Mouse (Mus musculus): ENCODE data around the gene Morc3.

Morc3 gene

DNA sequence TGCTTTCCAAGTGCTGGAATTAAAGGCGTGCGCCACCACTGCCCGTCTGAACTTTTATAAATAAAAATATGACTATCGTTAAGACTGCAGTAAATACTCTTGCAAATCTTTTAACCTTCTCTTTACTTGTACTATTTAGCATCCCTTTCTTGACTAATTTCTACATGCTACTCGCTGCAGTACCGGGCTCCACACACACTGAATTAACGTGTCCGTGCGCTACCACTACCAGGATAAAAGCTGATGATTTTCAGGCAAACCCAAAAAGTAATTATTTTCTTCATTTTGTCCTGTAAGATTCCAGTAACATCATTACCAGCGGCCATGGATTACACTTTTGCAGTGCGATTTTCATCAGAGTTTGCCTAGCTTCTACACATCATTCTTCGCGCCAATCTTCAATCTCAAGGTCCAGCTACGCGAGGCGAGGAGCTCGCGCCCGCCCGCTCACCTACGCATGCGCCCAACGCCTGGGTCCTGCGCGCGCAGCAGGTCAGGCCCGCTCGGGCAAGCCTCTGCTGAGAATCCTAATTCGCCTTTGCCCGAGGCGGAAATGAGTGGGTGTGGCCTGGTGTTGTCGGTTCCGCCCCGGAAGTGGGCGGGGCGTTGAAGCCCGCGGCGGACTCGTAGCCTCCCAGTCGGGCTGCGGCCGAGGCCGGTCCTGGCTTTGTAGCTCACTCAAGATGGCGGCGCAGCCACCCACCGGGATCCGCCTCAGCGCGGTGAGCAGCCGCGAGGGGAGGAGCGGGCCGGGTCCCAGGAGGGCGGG lies at the start of gene Morc3:
TSS of gene Morc3 (plus strand) at position 495 of the 769 bp plus-strand sequence.
- peak; percentile 98 to 99 for DNase-seq (ENCODE audit: low spot score in 2 of 2)

DNA sequence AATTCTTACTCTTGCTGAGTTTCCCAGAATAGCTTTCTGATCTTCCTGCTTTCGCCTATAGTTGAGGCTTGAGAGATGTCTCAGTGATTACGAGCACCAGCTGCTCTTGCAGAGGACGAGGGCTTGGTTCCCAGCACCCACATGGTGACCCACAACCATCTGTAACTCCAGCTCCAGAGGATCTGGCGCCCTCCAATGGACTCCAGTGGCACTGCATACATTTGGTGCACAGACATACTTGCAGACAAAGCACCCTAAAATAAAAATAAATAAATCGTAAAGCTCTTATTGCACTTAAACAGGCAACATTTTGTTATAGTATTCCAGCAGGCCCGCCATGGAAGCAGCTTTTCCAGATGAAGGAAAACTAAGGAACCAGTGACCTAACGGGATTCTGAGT lies 47.7 kb upstream of the Morc3 start:
- no peak for DNase-seq (ENCODE audit: low spot score in 2 of 2)

DNA sequence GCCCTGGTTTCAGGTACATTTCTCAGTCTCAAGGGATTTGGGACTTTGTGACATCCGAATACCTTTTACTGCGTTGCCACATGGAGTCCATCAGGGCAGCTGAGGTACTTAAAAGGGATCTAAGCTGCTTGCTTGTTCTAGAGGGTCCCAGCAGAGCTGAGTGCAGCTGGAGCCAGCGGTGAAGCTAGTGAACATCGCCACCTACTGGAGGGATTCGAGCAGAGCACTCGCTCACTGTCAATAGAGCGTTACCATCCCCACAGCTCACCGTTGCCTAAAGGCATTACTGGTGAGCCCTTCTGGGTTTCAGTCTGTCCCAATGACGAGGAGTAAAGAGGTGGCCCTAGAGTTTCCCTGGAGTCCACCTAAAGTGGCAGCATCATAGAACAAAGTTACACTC lies 46.1 kb upstream of the Morc3 start:
- peak in 1 of 2 experiments; percentile 47 for DNase-seq (ENCODE audit: low spot score in 2 of 2)

DNA sequence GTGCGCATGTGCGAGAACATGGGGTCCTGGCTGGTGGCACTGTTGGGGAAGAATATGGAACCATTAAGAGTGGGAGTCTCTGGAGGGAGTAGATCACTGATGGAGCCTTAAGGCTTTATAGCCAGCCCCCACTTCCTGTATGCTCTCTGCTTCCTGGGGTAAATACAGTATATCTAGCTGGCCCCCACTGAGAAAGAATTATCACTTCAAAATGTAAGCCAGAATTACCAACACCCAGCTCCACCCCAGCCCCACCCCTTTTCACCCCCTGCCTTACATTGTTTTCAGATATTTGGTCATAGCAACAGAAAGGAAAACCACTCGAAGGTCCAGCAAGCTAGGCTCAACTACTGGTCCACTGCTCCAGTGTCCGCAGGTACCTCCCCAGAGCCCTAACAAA lies 43.5 kb upstream of the Morc3 start:
- no peak for DNase-seq (ENCODE audit: low spot score in 2 of 2)

DNA sequence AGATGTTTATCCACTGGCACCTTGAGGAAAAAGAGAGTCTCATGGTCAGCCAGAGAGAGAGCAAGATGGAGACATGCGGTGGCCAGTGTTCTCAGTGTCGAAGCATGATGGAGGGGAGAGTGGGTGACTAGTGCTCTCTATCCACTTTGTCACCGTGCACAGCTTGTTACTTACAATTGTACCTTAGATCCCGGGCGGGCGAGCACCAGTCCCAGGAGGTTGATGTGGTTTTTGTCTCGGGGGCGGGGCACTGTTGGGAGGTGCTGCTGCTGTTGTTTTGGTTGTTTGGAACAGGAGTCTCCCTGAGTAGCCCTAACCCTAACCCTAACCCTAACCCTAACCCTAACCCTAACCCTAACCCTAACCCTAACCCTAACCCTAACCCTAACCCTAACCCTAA lies 43.0 kb upstream of the Morc3 start:
- no peak for DNase-seq (ENCODE audit: low spot score in 2 of 2)

DNA sequence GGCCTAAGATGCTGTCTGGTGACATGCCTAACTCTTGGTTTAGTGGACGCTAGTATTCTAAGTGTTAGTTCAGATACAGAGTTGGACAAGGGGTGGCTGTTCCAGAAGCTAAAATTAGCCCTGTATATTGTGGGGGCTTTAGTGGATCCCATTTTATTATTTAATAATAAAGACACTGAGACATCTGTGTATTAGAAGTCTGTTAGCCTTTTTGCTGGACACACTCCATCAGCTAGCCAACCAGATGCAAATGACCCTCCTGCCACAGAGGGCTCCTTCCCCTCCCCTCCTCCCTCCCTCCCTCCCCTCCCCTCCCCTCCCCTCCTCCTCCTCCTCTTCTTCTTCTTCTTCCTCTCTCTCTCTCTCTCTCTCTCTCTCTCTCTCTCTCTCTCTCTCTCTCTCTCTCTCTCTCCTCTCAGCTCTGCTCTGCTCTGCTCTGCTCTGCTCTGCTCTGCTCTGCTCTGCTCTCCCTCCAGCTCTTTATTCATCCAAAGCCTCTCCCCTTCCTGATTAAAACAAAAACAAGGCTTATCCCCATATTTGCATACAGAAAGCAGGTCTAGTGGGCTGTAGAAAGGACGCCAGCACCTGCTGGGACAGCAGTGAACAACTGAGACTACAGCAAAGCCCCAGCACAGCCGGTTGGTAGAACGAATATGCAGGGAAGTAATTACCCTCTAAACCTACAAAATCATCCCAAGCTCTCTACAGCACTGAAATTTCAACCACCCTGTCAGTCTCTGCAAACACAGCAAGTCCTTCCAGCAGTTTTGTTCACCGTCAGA lies 41.8 kb upstream of the Morc3 start:
- DNase-seq (ENCODE audit: low spot score in 2 of 2): no peak

DNA sequence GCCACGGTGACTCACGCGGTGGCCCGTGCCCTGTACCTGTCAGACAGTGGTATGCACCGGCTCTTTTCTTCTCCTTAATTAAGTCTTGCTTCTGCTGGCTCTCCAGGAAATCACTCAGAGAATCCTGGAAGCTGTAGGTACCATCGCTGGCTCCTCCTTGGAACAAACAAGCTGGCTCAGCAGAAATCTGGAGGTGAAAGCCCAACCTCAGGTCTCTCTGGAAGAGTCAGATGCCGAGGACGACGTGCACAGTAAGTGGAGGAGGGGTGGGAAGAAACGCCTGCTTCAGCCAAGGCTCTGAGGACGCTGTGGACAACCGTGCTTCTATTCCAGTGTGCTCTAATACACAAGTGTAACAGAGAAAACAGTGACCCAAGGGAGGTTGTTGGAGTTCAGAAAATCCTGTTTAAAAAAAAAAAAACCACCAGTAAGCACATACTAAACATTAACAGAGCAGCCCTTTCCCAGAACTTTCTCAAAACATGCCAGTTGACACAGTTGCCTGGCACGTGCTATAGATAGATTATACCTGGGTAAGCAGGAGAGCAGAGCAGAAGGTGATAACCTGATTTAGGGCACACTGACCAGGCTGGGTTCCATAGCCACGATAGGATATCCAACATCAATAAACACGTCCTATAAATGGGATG lies 38.8 kb upstream of the Morc3 start:
- no peak for DNase-seq (ENCODE audit: low spot score in 2 of 2)

DNA sequence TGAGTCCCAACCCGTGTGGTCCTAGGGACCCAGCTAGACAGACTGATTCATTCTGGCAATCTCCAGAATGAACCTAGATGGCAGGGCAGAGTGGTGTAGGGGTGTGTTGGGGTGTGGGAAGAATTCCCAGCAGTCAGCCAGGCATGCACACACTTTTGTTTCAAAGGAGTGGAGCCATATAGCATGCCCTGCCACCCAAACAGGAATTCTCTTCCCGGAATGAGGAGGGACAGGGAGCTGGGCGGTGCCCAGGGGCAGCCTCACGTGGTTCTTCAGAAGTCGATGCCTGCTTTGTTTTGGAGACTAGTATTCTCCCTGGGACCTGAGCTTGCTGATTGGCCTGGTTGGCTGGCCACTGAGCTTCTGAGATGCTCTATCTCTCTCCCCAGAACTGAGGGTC lies 37.1 kb upstream of the Morc3 start:
- DNase-seq (ENCODE audit: low spot score in 2 of 2): no peak

DNA sequence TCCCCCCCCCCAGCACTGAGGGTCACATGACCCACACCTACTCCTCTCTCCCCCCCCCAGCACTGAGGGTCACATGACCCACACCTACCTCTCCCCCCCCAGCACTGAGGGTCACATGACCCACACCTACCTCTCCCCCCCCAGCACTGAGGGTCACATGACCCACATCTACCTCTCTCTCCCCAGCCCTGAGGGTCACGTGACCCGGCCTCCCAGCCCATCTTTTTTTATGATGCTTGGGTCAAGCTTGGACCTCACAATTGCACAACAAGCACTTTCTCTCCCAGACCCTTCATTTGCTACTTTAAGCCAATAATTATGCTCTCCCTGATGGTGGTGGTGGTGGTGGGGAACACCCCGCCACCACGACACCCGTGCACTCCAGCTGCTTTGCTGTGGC lies 36.5 kb upstream of the Morc3 start:
- no peak for DNase-seq (ENCODE audit: low spot score in 2 of 2)

DNA sequence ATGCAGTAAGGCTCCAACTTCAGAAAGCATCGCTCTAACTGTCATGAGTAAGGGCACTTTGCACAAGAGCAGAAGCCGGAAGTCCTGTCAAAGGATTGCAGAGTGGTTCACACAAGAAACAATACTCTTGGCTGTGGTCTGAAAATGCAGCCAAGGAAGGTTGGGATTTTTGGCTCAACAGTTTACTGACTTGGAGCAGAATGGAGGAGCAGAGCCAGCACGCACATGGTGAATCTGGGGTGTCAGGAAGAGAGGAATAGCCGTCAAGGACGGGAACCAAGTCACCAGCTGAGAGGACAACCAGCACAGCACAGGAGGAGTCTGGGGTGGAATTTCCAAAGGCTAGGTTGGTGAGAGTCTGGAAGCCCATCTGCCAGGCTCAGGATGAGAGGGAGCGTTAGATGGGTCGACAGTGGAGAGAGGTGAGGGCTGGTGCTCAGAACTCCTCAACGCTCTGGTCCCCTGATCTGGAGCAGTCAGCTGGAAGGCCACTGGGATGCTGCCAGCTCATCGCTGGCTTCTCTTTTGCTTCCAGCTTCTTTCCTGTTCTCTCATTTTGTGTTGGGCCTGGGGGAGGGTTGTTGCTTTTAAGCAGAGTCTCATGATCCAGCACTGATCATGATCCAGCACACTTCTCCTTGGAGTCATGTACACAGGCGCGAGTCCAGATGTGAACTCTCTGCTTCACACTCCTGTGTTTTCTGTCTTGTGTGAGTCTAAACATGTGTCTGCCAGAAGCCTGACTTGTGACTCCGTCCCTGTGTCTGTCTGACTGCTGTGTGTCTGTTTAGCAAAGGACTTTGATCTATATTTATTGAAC lies 34.7 kb upstream of the Morc3 start:
- DNase-seq (ENCODE audit: low spot score in 2 of 2): no peak

DNA sequence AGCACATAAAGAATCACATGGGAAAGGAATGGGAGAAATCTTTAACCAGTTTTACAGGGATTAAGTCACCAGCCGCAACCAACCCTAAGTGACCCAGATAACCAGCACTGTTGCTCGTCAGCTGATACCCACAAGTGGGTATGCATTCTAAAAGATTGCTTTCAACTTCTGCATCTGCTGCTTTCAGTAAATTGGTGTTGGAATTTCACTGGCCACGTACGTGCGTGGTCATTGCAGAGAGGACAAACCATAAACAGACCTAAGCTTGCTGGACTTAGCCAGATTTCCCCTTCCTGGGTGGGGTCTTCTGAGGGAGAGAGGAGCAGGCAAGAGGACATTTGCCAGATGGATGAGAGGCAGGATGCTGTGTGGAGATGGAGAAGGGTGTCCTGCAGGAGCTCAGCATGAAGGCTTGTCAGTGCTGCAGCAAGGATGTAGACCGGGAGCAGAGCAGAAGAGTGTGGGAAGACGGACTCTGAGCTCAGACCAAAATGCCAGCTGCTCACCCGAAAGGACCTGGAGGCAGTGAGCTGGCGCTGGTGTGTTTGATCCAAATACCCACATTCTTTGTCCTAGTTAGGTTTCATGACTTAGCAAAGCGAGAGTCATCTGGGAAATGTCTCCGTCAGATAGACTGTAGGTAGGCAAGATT lies 34.0 kb upstream of the Morc3 start:
- DNase-seq (ENCODE audit: low spot score in 2 of 2): no peak

DNA sequence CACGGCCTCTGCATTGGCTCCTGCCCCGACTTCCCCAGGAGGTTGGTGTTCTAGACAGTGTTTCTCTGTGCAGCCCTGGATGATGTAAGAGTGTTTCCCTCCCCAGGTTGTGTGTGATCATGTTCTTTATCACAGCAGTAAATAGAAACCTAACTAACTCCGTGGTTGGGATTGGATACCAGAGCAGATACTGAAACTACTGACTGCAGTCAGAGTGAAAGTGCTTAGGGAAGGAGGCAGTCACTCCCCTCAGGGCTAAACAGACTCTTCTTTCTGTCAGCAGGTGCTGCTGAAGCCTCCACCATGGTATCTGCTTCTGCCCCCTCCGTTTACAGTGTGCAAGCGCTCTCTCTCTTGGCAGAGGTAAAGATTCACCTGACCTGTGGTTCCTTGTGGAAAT lies 33.3 kb upstream of the Morc3 start:
- no peak for DNase-seq (ENCODE audit: low spot score in 2 of 2)

DNA sequence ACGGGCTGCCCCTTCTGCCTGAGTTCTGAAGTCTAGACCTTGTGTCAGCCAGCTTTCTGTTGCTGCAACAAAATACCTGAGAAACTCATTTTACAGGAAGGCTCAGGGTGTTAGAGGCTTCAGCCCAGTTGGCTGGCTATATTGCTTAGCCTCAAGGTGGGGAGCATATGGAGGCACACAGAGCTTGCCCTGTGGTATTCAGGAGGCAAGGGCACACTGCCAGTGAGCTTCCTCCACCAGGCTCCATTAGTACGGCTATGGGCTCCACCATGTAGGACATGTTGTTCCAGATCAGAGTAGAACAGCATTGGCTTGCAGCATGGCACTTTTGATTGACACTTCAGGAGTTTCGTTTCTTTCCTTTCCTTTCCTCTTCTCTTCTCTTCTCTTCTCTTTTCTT lies 32.9 kb upstream of the Morc3 start:
- DNase-seq (ENCODE audit: low spot score in 2 of 2): no peak

DNA sequence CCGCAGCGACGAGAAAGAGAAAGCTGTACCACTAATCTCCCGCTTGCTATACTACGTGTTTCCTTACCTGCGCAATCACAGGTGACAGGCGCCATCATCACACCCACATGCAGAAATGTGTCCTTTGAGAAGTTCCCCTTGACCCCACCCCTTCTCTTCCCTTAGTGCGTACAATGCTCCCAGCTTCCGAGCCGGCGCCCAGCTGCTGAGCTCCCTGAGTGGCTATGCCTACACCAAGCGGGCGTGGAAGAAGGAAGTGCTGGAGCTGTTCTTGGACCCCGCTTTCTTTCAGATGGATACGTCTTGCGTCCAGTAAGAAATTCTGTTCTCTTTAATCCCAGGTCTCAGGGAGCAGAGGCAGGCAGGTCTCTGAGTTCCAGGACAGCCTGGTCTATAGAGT lies 32.0 kb upstream of the Morc3 start:
- DNase-seq (ENCODE audit: low spot score in 2 of 2): no peak

DNA sequence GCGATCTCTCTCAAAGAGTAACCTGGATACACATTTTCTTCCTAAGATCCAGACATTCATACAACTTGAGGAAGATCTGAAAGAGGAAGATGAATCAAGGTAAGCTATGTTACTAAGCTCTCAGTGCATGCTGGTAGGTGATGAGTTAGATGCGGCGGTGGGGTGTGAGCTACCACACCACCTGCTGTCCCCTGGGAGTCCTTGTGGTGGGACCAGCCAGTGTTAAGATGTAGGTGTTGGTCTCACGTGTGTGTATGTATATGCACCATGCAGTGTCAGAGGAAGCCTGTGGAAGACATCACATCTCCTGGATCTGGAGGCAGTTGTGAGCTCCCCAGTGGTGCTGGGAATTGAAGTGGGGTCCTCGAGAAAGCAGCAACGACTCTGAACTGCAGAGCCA lies 24.8 kb upstream of the Morc3 start:
- DNase-seq (ENCODE audit: low spot score in 2 of 2): no peak

DNA sequence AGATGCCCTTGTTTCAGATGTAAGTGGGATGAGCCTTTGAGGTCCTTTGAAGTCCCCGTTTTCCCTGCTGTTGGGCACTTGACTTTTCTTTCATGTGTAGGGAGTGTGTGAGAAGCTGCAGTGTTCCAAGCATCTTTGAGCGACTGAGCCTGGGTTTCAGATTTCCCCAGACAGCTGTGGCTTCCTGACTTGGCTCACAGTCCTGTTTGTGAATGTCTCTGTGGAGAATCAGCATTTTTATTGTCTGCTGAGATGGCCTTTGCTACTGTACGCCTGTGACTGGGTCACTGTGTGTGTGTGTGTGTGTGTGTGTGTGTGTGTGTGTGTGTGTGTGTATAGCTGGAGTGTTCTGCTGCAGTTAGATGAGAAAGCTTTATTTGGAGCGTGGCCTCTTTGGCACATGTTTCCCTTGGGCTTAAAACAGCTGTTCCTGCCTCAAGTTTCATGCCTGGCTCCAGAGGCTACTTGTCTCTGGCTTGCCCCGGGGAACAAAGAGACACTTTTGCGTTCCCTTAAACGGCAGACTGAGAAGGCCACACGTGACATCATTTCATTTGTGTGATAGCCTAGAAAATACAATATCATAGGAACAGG lies 23.9 kb upstream of the Morc3 start:
- DNase-seq (ENCODE audit: low spot score in 2 of 2): no peak

DNA sequence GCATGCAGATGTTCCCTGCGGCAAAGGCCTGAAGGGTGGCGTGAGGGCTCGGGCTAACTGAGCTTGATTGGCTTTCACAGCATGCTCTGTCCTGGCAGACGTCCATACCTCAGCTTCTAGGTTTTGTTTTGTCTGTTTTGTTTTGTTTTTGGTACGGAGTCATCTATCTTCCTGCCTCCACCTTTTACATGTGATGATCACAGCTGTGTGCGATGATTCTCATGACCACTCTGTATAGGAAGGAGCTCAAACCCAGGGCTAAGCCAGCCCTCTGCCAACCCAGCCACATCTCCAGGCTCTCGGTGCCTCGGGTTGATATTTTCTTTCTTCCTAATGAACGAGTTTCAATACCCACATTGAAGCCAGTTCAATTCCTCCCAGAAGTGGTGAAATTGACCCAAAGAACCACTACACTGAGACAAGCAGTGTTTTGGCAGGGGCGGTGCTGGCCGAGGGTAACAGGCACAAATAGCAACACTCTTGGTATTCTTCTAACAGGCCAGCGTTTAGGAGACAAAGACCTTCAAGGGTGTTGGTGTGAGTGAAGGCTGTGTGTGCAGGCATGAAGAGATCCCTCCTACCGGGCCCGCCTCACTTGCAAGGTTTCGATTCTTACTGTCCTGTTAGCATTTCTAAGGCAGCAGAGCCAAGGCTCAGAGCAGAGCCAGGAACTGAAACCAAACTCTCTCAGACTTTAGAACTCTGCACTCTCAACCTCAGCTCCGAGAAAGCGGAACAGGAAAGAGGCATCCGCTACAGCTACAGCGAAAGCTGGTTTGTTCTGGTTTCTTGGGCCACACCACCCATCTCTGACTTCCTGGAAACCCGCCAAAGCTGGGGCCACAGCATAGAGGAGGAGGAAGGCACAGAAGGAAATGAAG lies 15.8 kb upstream of the Morc3 start:
- DNase-seq (ENCODE audit: low spot score in 2 of 2): peak in 1 of 2 experiments; percentile 28

DNA sequence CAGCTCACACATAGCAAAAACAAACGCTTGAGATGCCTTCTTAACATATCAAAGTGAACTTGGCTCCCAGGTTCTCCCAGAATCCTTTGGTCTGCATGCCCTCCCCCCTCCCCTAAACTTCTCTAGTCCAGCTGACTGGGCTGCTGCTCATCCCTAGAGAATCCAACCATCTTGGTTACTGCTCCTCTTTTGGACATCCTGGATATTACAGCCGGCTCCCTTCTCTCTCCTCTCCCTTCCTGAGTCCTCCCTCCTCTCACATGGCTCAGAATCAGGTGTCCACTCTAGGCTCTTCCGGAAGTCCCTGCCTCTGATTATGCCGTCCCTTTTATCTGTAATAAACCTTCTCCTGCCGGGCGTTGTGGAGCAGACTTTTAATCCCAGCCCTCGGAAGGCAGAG lies 15.1 kb upstream of the Morc3 start:
- DNase-seq (ENCODE audit: low spot score in 2 of 2): no peak

DNA sequence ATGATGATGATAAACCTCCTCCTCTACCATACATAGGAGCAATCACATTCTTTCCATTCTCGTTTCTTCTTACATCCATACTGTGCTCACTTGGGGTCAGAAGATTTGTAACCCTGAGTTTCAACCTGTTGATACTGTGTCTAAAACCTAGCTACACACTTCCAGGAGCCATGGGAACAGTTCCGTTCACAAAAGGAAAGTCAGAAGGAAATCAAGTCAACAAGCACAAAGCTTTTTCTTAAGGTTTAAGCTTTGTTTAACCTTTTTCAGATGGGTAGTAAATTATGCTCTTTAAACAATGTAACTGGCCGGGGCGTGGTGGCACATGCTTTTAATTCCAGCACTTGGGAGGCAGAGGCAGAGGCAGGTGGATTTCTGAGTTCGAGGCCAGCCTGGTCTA lies 14.6 kb upstream of the Morc3 start:
- no peak for DNase-seq (ENCODE audit: low spot score in 2 of 2)

DNA sequence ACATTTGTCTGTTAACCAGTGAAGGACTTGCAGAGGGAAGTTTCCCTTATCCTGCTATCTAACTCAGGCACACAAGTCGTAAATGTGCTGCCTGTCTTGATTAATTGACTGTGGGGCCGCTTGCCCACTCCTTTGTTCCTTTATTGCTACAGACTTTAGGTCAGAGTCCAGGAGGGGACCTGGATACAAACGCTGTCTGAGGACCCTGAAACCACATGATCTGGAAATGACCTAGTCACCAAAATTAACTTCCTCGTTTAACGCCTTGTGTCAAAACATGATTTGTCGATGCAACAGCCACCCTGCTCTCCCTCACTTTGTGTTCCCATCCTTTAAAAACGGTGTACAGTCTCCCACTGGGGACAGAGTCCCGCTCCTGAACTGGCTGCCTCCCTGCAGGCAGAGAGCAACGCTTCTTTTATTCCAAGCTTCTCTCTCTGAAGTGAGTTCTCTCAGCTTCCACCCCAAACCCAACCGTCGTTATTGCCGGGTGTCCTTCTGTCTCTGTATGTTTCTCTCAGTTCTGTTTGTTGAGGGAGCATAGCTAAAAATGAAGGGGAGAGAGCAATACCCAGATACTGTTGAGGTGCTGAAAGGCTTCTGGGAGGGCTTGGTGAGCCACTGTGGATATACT lies 13.1 kb upstream of the Morc3 start:
- DNase-seq (ENCODE audit: low spot score in 2 of 2): no peak

All from frontal cortex, postnatal 25 days (tissue).